Mouse (Mus musculus) limb, embryonic 14.5 days (tissue): ENCODE results near the gene Blmh. TPM values are rescaled to one million over a fixed set of nuclear protein-coding genes. Genes with fewer than 3 reads are reported as not detected.

ENCODE experiments used
- ATAC-seq: fragments of 200-750 bp; cut with Nextera tagmentation; 2 replicates; pipeline ENCODE4 v1.8.0; 2017; ENCODE audit warnings: low read depth, moderate number of reproducible peaks, moderate TSS enrichment; ENCODE audit not compliant: low FRiP score
- DNase-seq: peaks from one replicate; pipeline ENCODE4 v3.0.0-alpha.2; 2015; ENCODE audit warnings: low spot score
- H3K27ac ChIP-seq: fragments of 300-500 bp; sonication (generic); replicated peaks from 2 replicates; pipeline ENCODE4 v1.5.1; 2014; ENCODE audit warnings: low read depth, mild to moderate bottlenecking, low read length, moderate library complexity, mixed read lengths
- H3K27me3 ChIP-seq: fragments of 300-500 bp; sonication (generic); 2 replicates; pipeline ENCODE4 v1.6.1; 2014; ENCODE audit warnings: low read length, mixed read lengths; ENCODE audit not compliant: control insufficient read depth, insufficient read depth
- H3K36me3 ChIP-seq: fragments of 300-500 bp; sonication (generic); 2 replicates; pipeline ENCODE4 v1.6.1; 2014; ENCODE audit warnings: mild to moderate bottlenecking, low read length, moderate library complexity, mixed read lengths; ENCODE audit not compliant: control insufficient read depth, insufficient read depth
- H3K4me1 ChIP-seq: fragments of 300-500 bp; sonication (generic); 2 replicates; pipeline ENCODE4 v1.6.1; 2014; ENCODE audit warnings: antibody characterized with exemption, low read length, mixed read lengths; ENCODE audit not compliant: control insufficient read depth, insufficient read depth
- H3K4me2 ChIP-seq: fragments of 300-500 bp; sonication (generic); replicated peaks from 2 replicates; pipeline ENCODE4 v1.6.1; 2014; ENCODE audit warnings: low read depth, mild to moderate bottlenecking, low read length, moderate library complexity; ENCODE audit not compliant: severe bottlenecking
- H3K4me3 ChIP-seq: fragments of 300-500 bp; sonication (generic); replicated peaks from 2 replicates; pipeline ENCODE4 v1.5.1; 2014; ENCODE audit warnings: low read length
- H3K9ac ChIP-seq: fragments of 300-500 bp; sonication (generic); 2 replicates; pipeline ENCODE4 v1.6.1; 2014; ENCODE audit warnings: mild to moderate bottlenecking, low read depth, low read length, moderate library complexity; ENCODE audit not compliant: severe bottlenecking
- H3K9me3 ChIP-seq: fragments of 300-500 bp; sonication (generic); 2 replicates; pipeline ENCODE4 v1.6.1; 2016; ENCODE audit warnings: low read length; ENCODE audit not compliant: control insufficient read depth
- POLR2A ChIP-seq: fragments of 200-500 bp; IDR thresholded peaks from 2 replicates; pipeline ENCODE4 v1.8.0; 2012; ENCODE audit warnings: inconsistent platforms, mild to moderate bottlenecking, moderate library complexity, borderline replicate concordance; ENCODE audit not compliant: insufficient read depth, insufficient read length; ENCODE audit errors: extremely low read depth
- WGBS: fragments of 180-500 bp; shearing (Covaris S2); extraction: QIAGEN DNeasy Blood & Tissue Kit; methylation state at CpG from one replicate; pipeline ENCODE4 v1.1.7; 2014; 5-methylcytosine and 5-hydroxymethylcytosine counted together
- polyA plus RNA-seq, 2 experiments: library from polyadenylated mRNA; depleted of rRNA in 1 of 2; stranded (reverse) in 1 of 2; unstranded in 1 of 2; fragments of >200 nt; fragmentation: Nextera tagmentation in 1 of 2; extraction: Ambion mirVana in 1 of 2; gene quantifications; 2 replicates each; pipeline versions ENCODE4 v1.2.1 to v1.2.3; 2012 to 2014

Gene Blmh
- polyA plus RNA-seq, 2 experiments, result 64.8 to 138 TPM

GRCm38 (mm10) chr11:76970328-76970727 is 45.7 kb downstream of the Blmh start:
- peaks cover 89% of the 10 kb centered on the region for H3K36me3 ChIP-seq
- no peak for TF ChIP-seq POLR2A
- no peak overlapping the region for H3K9ac ChIP-seq
- no peaks in the 10 kb centered on the region for H3K27me3 ChIP-seq
- H3K4me2 ChIP-seq, result no peak overlapping the region
- H3K9me3 ChIP-seq, result no peaks in the 10 kb centered on the region
- DNase-seq, result no peak
- H3K27ac ChIP-seq, result no peak overlapping the region
- no peak for ATAC-seq
- no peak overlapping the region for H3K4me3 ChIP-seq
- H3K4me1 ChIP-seq, result no peaks in the 10 kb centered on the region
- 91% methylated on average over 2 of the region's 2 CpGs for WGBS

- no peaks in the 10 kb centered on the region for H3K27me3 ChIP-seq
- no peak for ATAC-seq
- H3K9ac ChIP-seq, result no peak overlapping the region
- no peak overlapping the region for H3K27ac ChIP-seq
- 88% methylated on average over 7 of the region's 7 CpGs for WGBS
- no peaks in the 10 kb centered on the region for H3K9me3 ChIP-seq
- peaks cover 87% of the 10 kb centered on the region for H3K36me3 ChIP-seq
- H3K4me1 ChIP-seq, result no peaks in the 10 kb centered on the region
- H3K4me3 ChIP-seq, result no peak overlapping the region
- H3K4me2 ChIP-seq, result no peak overlapping the region
- no peak for DNase-seq
- no peak for TF ChIP-seq POLR2A
These were observed 50.2 kb downstream of the Blmh start for GRCm38 (mm10) chr11:76974680-76975319.

GRCm38 (mm10) chr11:76981570-76982141 is 57.0 kb downstream of the Blmh start:
- no peak for TF ChIP-seq POLR2A
- no peak for ATAC-seq
- 84% methylated on average over 5 of the region's 5 CpGs for WGBS
- H3K4me3 ChIP-seq, result no peak overlapping the region
- H3K9ac ChIP-seq, result no peak overlapping the region
- no peak for DNase-seq
- H3K36me3 ChIP-seq, result peaks cover 86% of the 10 kb centered on the region
- no peaks in the 10 kb centered on the region for H3K4me1 ChIP-seq
- H3K4me2 ChIP-seq, result no peak overlapping the region
- no peaks in the 10 kb centered on the region for H3K27me3 ChIP-seq
- H3K9me3 ChIP-seq, result no peaks in the 10 kb centered on the region
- no peak overlapping the region for H3K27ac ChIP-seq

- WGBS, result 81% methylated on average over 4 of the region's 4 CpGs
- H3K4me2 ChIP-seq, result no peak overlapping the region
- H3K9ac ChIP-seq, result no peak overlapping the region
- peaks cover 91% of the 10 kb centered on the region for H3K36me3 ChIP-seq
- no peaks in the 10 kb centered on the region for H3K9me3 ChIP-seq
- no peaks in the 10 kb centered on the region for H3K4me1 ChIP-seq
- H3K27me3 ChIP-seq, result no peaks in the 10 kb centered on the region
- no peak overlapping the region for H3K4me3 ChIP-seq
- ATAC-seq (no peak), DNase-seq (no peak)
- H3K27ac ChIP-seq, result no peak overlapping the region
- TF ChIP-seq POLR2A, result no peak
These were observed 57.8 kb downstream of the Blmh start for GRCm38 (mm10) chr11:76982415-76982814.

GRCm38 (mm10) chr11:76983641-76984040 is 59.0 kb downstream of the Blmh start:
- Histone ChIP-seq H3K9ac (no peak overlapping the region), H3K27me3 (no peaks in the 10 kb centered on the region), H3K27ac (no peak overlapping the region), H3K36me3 (peaks cover 90% of the 10 kb centered on the region), H3K4me1 (no peaks in the 10 kb centered on the region), H3K4me3 (no peak overlapping the region), H3K9me3 (no peaks in the 10 kb centered on the region), H3K4me2 (no peak overlapping the region)
- no peak for DNase-seq
- ATAC-seq, result no peak
- TF ChIP-seq POLR2A, result no peak
- WGBS, result 76% methylated on average over 5 of the region's 5 CpGs
